Mouse (Mus musculus): Measurements from ENCODE around the gene Cfl1. TPM values are rescaled to one million over a fixed set of nuclear protein-coding genes. Genes with fewer than 3 reads are reported as not detected.
A peak's percentile ranks its signal among the peaks of the same experiment; 100 is the strongest.

The Cfl1 gene
- total RNA-seq, 2 experiments from 2014 or later = 67.8 to 72.7 TPM

- DNase-seq = no peak
- intact Hi-C loops (cut with DNase I) = no loop called here
Observed at GRCm38 (mm10) chr19:5515840-5516777, 25.9 kb downstream of the Cfl1 start.

GRCm38 (mm10) chr19:5516906-5517505 lies 26.8 kb downstream of the Cfl1 start:
- intact Hi-C loops (cut with DNase I) = no loop called here
- no peak for DNase-seq

DNA sequence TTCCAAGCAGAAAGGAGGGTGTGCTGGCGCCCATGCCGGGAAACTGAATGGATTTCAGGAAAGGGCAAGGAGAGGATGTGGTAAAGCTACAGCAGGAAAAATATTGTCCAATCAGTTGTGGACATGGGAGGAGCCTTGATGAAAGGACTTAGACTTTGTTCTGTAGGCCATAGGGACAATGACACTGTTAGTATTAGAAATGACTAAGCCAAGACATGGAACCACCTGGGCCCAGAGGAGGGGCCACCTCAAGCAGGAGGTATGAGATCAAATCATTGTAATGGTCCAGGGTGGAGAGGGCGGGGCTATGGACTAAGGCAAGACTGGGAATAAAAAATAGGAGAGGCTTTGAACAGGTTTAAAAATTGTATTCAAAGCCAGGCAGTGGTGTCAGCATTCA lies 28.5 kb downstream of the Cfl1 start:
- intact Hi-C loops (cut with DNase I) = no loop called here

GRCm38 (mm10) chr19:5525204-5525603 lies 34.9 kb downstream of the Cfl1 start:
- intact Hi-C loops (cut with DNase I) = no loop called here
- no peak for DNase-seq

More for the DNA sequence above, 28.5 kb downstream of the Cfl1 start:
- no peak for DNase-seq

DNA sequence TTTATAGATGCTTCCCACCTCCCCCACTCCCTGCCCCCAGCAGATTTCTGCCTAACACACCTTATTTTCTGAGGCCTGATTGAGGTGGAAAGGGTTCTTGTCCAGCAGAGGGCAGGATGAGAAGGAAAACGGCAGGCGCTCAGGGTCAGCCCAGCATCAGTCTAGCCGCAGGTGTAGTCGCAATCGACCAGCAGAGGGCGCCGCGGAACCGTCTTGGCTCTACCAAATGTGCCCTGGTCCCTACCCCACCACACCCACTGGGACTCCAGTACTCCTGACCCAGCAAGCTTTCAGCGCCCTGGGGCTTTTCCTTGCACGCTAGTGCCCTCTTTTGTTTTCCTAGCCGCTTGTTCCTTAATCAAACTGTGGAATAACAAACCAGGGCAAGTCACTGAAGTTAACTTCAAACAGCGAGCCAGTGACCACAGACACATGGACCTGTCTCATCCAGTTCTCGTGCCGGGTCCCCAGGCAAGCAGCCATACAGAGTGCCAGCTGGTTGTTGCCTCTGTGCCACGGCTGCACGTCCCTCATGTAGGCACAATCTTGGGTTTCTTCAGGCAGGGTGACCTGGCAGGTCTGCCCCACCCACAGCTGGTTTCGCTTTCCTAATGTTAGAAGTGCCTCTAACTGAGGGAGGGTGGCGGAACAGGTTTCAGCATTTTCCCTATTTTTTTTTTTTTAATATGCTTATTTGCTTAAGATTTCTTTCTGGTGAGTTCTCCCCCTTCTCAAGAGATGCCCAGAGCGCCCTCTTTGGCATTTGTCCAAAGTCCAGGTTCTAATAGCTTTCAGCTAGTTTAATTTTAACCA lies 39.3 kb downstream of the Cfl1 start:
- intact Hi-C loops (cut with DNase I) = loop anchor here (1.0 kb wide), 1 partner anchor 38 kb away; no protein-coding TSS in a partner anchor
- peak; percentile 97 for DNase-seq

DNA sequence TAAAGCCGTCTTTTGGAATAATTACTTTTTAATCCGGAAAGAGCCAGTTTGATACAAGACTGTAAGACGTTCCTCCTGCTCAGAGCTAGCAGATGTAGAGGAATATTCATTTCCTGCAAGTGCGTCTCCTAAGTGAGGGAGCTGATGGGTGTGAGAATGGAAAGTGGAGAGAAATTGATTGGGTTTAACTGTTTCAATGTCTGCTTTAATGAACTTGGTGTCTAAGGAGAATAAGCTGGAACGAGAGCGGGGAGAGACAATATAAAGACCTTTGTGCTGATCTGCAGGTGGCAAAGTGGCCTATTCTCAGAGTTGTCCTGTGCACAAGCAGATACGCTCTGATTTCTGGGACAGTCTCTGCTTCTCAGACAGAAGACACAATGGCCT lies 39.9 kb downstream of the Cfl1 start:
- DNase-seq = no peak
- intact Hi-C loops (cut with DNase I) = no loop called here

DNA sequence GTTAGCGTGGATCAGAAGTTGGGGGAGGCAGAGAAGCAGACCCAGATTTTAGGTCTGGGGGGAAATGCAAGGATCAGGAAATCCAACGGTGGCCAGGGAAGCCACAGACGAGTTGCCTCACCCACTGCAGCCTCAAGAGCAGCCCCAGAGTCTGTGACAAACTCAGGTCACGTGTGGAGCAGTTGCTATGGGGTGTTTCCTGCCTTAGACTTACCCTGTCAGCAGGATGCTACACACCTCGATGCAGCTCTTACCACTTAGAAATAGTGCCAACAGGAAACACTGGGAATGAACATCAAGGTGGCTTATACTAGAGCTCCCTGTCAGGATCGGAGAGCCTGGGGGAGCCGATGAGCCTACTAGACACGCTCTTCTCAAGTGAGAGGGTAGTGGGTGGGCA lies 42.3 kb downstream of the Cfl1 start:
- intact Hi-C loops (cut with DNase I) = no loop called here
- no peak for DNase-seq

- no peak for DNase-seq
- intact Hi-C loops (cut with DNase I) = no loop called here
Observed at GRCm38 (mm10) chr19:5538786-5539185, 48.5 kb downstream of the Cfl1 start.

DNA sequence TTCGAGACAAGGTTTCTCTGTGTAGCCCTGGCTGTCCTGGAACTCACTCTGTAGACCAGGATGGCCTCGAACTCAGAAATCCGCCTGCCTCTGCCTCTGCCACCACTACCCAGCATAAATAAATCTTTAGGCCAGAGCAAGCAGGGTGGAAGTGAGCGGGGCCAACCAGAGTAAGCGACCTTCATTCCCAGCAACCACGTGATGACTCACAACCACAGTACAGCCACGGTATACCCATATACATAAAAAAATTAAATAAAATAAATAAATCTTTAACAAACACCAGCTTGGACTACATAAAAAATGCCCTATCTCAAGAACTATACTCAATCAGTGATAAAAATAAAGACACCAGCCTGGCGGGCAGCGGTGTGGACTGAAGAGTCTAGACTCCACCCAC lies 53.1 kb downstream of the Cfl1 start:
- DNase-seq = no peak
- intact Hi-C loops (cut with DNase I) = no loop called here

DNA sequence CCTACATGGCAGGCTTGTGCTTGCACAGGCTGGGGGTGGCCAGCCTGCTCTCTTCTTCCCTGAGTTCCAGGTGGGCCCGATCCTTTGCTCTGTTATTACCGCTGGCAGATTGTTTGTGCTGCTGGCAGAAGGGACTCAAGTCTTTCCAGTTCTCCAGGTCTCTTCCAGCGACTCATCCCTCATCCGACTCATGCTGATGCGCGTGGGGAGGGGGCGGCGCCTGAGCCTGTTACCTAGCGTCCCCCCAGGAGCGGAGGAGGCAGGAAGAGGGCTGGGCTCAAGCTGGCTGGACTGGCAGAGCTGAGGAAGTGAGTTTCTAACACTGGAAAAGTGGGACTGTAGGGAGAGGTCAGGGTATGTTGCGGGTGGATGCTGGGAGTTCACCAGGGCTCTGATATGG lies 53.8 kb downstream of the Cfl1 start:
- intact Hi-C loops (cut with DNase I) = no loop called here
- no peak for DNase-seq

Other genes with a start within 250 kb of the Cfl1 start
- 1 to 10 TPM; 5.0 to 6.3 TPM for gene Pacs1, start 217.3 kb upstream of the Cfl1 start, total RNA-seq (2021)
- gene Sf3b2, start 195.0 kb upstream of the Cfl1 start, total RNA-seq (2021) = 10 to 100 TPM; 63.4 to 65.9 TPM
- under 1 TPM in 1 of 2 experiments, not detected in 1; 0.10 TPM for gene Gal3st3, start 192.1 kb upstream of the Cfl1 start, total RNA-seq (2021)
- not detected for gene Catsper1, start 154.7 kb upstream of the Cfl1 start, total RNA-seq (2021)
- 10 to 100 TPM; 26.7 to 28.3 TPM for gene Cst6, start 140.9 kb upstream of the Cfl1 start, total RNA-seq (2021)
- 10 to 100 TPM; 12.6 to 13.6 TPM for gene Eif1ad, start 123.7 kb upstream of the Cfl1 start, total RNA-seq (2021)
- gene Banf1, start 123.3 kb upstream of the Cfl1 start, total RNA-seq (2021) = 100 to 1,000 TPM; 116 to 124 TPM
- 10 to 100 TPM; 34.3 to 38.0 TPM for gene Sart1, start 101.8 kb upstream of the Cfl1 start, total RNA-seq (2021)
- under 1 TPM; 0.52 to 0.64 TPM for gene Tsga10ip, start 87.9 kb upstream of the Cfl1 start, total RNA-seq (2021)
- gene Drap1, start 65.5 kb upstream of the Cfl1 start, total RNA-seq (2021) = 100 to 1,000 TPM; 531 to 582 TPM
- gene AI837181, start 65.3 kb upstream of the Cfl1 start, total RNA-seq (2021) = 10 to 100 TPM; 32.7 to 33.6 TPM
- not detected for gene Fosl1, start 42.9 kb upstream of the Cfl1 start, total RNA-seq (2021)
- gene Ccdc85b, start 32.6 kb upstream of the Cfl1 start, total RNA-seq (2021) = 1 to 10 TPM; 4.7 to 6.0 TPM
- gene Fibp, start 29.8 kb upstream of the Cfl1 start, total RNA-seq (2021) = 10 to 100 TPM; 35.2 to 41.5 TPM
- not detected for gene Ctsw, start 21.9 kb upstream of the Cfl1 start, total RNA-seq (2021)
- gene Efemp2, start 16.5 kb upstream of the Cfl1 start, total RNA-seq (2021) = 1 to 10 TPM; 5.3 to 6.3 TPM
- 10 to 100 TPM; 16.1 to 19.8 TPM for gene Mus81, start 2.1 kb upstream of the Cfl1 start, total RNA-seq (2021)
- gene 1700020D05Rik, start 13.3 kb downstream of the Cfl1 start, total RNA-seq (2021) = under 1 TPM; 0.33 to 0.59 TPM
- gene Snx32, start 20.1 kb downstream of the Cfl1 start, total RNA-seq (2021) = 1 to 10 TPM; 5.2 to 7.8 TPM
- not detected for gene Ovol1, start 70.2 kb downstream of the Cfl1 start, total RNA-seq (2021)
- gene Ap5b1, start 77.6 kb downstream of the Cfl1 start, total RNA-seq (2021) = 1 to 10 TPM; 1.9 to 2.0 TPM
- gene Rnaseh2c, start 111.4 kb downstream of the Cfl1 start, total RNA-seq (2021) = 10 to 100 TPM; 35.8 to 38.6 TPM
- gene Kat5, start 119.8 kb downstream of the Cfl1 start, total RNA-seq (2021) = 10 to 100 TPM; 23.3 to 25.4 TPM
- gene Rela, start 147.0 kb downstream of the Cfl1 start, total RNA-seq (2021) = 10 to 100 TPM; 12.4 to 14.9 TPM
- gene Sipa1, start 173.3 kb downstream of the Cfl1 start, total RNA-seq (2021) = 1 to 10 TPM; 6.9 to 9.5 TPM
- 10 to 100 TPM; 10.8 to 11.3 TPM for gene Map3k11, start 198.3 kb downstream of the Cfl1 start, total RNA-seq (2021)
- gene Pcnx3, start 198.5 kb downstream of the Cfl1 start, total RNA-seq (2021) = 10 to 100 TPM; 12.2 to 15.2 TPM
- not detected for gene Kcnk7, start 213.9 kb downstream of the Cfl1 start, total RNA-seq (2021)
- gene Ehbp1l1, start 235.9 kb downstream of the Cfl1 start, total RNA-seq (2021) = 100 to 1,000 TPM; 235 to 261 TPM
- gene Fam89b, start 239.2 kb downstream of the Cfl1 start, total RNA-seq (2021) = 10 to 100 TPM; 19.7 to 22.8 TPM